Mouse (Mus musculus) neural tube, embryonic 13.5 days (tissue): Measurements from ENCODE around the gene Gm4305. TPM values are rescaled to one million over a fixed set of nuclear protein-coding genes. Genes with fewer than 3 reads are reported as not detected.
"Not testable (repeated sequence)": the region's sequence is repeated elsewhere in the genome, so short reads cannot be mapped to it uniquely, and the experiment has no call there.

ENCODE experiments used
- ATAC-seq: fragments of 200-750 bp; cut with Nextera tagmentation; 2 replicates; pipeline ENCODE4 v1.8.0; 2017; ENCODE audit warnings: low read depth, mild to moderate bottlenecking, moderate TSS enrichment, moderate library complexity
- H3K27ac ChIP-seq: fragments of 300-500 bp; sonication (generic); replicated peaks from 2 replicates; pipeline ENCODE4 v1.5.1; 2015; ENCODE audit warnings: moderate library complexity, mild to moderate bottlenecking, inconsistent platforms
- H3K27me3 ChIP-seq: fragments of 300-500 bp; sonication (generic); 2 replicates; pipeline ENCODE4 v1.6.1; 2015; ENCODE audit warnings: mild to moderate bottlenecking, inconsistent platforms
- H3K36me3 ChIP-seq: fragments of 300-500 bp; sonication (generic); 2 replicates; pipeline ENCODE4 v1.6.1; 2015; ENCODE audit warnings: mild to moderate bottlenecking, inconsistent platforms
- H3K4me1 ChIP-seq: fragments of 300-500 bp; sonication (generic); replicated peaks from 2 replicates; pipeline ENCODE4 v1.6.1; 2015; ENCODE audit warnings: inconsistent platforms
- H3K4me2 ChIP-seq: fragments of 300-500 bp; sonication (generic); 2 replicates; pipeline ENCODE4 v1.6.1; 2015; ENCODE audit warnings: inconsistent platforms, mild to moderate bottlenecking, moderate library complexity
- H3K4me3 ChIP-seq: fragments of 300-500 bp; sonication (generic); 2 replicates; pipeline ENCODE4 v1.5.1; 2015; ENCODE audit warnings: mild to moderate bottlenecking, inconsistent platforms
- H3K9ac ChIP-seq: fragments of 300-500 bp; sonication (generic); 2 replicates; pipeline ENCODE4 v1.6.1; 2015; ENCODE audit warnings: moderate library complexity, mild to moderate bottlenecking, inconsistent platforms
- H3K9me3 ChIP-seq: fragments of 300-500 bp; sonication (generic); 2 replicates; pipeline ENCODE4 v1.6.1; 2016; ENCODE audit warnings: inconsistent platforms
- WGBS: fragments of 180-500 bp; shearing (Covaris S2); methylation state at CpG from one replicate; pipeline ENCODE4 v1.1.7; 2015; 5-methylcytosine and 5-hydroxymethylcytosine counted together
- polyA plus RNA-seq: library from polyadenylated mRNA; unstranded; fragments of >200 nt; fragmentation: Nextera tagmentation; extraction: Ambion mirVana; gene quantifications from 2 replicates; pipeline ENCODE4 v1.2.1, GENCODE M21; 2015

Gm4305 gene
- not detected in 2 replicates for polyA plus RNA-seq

DNA sequence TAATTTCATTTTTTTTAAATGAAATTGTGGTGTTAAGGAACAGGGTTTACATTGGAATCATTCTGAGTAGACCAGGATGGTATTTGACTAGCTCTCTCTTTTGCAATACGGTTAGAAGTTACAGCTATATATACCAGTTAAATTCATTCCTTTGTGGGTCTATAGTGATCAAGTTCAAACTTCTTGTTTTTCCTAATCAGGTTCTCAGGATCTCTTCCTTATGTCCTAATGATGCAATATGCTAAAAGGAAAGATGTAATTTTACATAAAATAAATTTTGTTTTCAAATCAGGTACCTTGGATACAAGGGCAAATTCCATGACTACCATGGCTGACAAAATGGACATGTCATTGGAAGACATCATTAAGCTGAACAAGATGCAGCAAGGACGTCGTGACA is at the start of gene Gm4305:
Gene Gm4305 (plus strand): TSS at position 301 of the 400 bp plus-strand sequence.
- not testable (repeated sequence) for H3K4me2 ChIP-seq, ATAC-seq, H3K9me3 ChIP-seq, H3K27me3 ChIP-seq, H3K4me3 ChIP-seq, H3K9ac ChIP-seq, H3K27ac ChIP-seq, H3K36me3 ChIP-seq, H3K4me1 ChIP-seq
- WGBS: no CpG with 5 or more reads among the region's 3 CpGs

DNA sequence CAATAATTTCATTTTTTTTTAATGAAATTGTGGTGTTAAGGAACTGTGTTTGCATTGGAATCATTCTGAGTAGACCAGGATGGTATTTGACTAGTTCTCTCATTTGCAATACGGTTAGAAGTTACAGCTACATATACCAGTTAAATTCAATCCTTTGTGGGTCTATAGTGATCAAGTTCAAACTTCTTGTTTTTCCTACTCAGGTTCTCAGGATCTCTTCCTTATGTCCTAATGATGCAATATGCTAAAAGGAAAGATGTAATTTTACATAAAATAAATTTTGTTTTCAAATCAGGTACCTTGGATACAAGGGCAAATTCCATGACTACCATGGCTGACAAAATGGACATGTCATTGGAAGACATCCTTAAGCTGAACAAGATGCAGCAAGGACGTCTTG is 15.5 kb upstream of the Gm4305 start, which contains the start of gene Gm4301:
Gene Gm4301 (plus strand): TSS at position 301 of the 400 bp plus-strand sequence.
- not testable (repeated sequence) for H3K36me3 ChIP-seq, H3K27me3 ChIP-seq, H3K9me3 ChIP-seq, H3K4me1 ChIP-seq, H3K9ac ChIP-seq, ATAC-seq, H3K27ac ChIP-seq, H3K4me2 ChIP-seq, H3K4me3 ChIP-seq
- no CpG with 5 or more reads among the region's 2 CpGs for WGBS

DNA sequence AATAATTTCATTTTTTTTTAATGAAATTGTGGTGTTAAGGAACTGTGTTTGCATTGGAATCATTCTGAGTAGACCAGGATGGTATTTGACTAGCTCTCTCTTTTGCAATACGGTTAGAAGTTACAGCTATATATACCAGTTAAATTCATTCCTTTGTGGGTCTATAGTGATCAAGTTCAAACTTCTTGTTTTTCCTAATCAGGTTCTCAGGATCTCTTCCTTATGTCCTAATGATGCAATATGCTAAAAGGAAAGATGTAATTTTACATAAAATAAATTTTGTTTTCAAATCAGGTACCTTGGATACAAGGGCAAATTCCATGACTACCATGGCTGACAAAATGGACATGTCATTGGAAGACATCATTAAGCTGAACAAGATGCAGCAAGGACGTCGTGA is 10.4 kb upstream of the Gm4305 start, which contains the start of gene Gm4302:
Gene Gm4302 (plus strand): TSS at position 301 of the 400 bp plus-strand sequence.
- no CpG with 5 or more reads among the region's 3 CpGs for WGBS

DNA sequence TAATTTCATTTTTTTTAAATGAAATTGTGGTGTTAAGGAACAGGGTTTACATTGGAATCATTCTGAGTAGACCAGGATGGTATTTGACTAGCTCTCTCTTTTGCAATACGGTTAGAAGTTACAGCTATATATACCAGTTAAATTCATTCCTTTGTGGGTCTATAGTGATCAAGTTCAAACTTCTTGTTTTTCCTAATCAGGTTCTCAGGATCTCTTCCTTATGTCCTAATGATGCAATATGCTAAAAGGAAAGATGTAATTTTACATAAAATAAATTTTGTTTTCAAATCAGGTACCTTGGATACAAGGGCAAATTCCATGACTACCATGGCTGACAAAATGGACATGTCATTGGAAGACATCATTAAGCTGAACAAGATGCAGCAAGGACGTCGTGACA is 5.2 kb upstream of the Gm4305 start, which contains the start of gene Gm4303:
Gene Gm4303 (plus strand): TSS at position 301 of the 400 bp plus-strand sequence.
- no CpG with 5 or more reads among the region's 3 CpGs for WGBS
- H3K4me1 ChIP-seq, H3K4me3 ChIP-seq, H3K27me3 ChIP-seq, H3K9ac ChIP-seq, H3K27ac ChIP-seq, H3K9me3 ChIP-seq, H3K36me3 ChIP-seq, H3K4me2 ChIP-seq, ATAC-seq: not testable (repeated sequence)

More for the DNA sequence above, 10.4 kb upstream of the Gm4305 start, which contains the start of gene Gm4302:
- ATAC-seq, H3K4me2 ChIP-seq, H3K27ac ChIP-seq, H3K4me1 ChIP-seq, H3K4me3 ChIP-seq, H3K9me3 ChIP-seq, H3K9ac ChIP-seq, H3K27me3 ChIP-seq, H3K36me3 ChIP-seq: not testable (repeated sequence)

DNA sequence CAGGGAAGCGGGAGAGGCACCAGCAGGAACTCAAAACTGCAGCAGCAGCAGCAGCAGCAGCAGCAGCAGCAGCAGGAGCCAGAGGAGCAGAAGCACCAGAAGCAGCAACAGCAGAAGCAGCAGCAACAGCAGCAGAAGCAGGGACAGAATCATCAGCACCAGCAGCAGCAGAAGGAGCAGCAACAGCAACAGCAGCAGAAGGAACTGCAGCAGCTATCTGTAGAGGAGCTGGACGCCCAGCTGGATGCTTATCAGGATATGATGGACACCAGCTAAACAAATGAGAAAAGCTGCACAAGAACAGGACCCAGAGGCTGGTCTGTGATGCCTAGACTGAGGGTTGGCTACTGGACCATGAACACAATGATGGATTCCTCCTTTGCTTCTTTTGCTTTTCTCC is 5.9 kb downstream of the Gm4305 start:
- not testable (repeated sequence) for H3K4me1 ChIP-seq, ATAC-seq, H3K4me2 ChIP-seq, H3K4me3 ChIP-seq, H3K9me3 ChIP-seq, H3K9ac ChIP-seq, H3K27ac ChIP-seq, H3K27me3 ChIP-seq, H3K36me3 ChIP-seq
- WGBS: 63% methylated on average over 1 of the region's 2 CpGs

DNA sequence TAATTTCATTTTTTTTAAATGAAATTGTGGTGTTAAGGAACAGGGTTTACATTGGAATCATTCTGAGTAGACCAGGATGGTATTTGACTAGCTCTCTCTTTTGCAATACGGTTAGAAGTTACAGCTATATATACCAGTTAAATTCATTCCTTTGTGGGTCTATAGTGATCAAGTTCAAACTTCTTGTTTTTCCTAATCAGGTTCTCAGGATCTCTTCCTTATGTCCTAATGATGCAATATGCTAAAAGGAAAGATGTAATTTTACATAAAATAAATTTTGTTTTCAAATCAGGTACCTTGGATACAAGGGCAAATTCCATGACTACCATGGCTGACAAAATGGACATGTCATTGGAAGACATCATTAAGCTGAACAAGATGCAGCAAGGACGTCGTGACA is 10.1 kb downstream of the Gm4305 start, which contains the start of gene Gm4307:
Gene Gm4307 (plus strand): TSS at position 301 of the 400 bp plus-strand sequence.
- H3K4me1 ChIP-seq, H3K36me3 ChIP-seq, H3K27me3 ChIP-seq, ATAC-seq, H3K9ac ChIP-seq, H3K9me3 ChIP-seq, H3K4me3 ChIP-seq, H3K4me2 ChIP-seq, H3K27ac ChIP-seq: not testable (repeated sequence)
- whole genome bisulfite sequencing: no CpG with 5 or more reads among the region's 3 CpGs

DNA sequence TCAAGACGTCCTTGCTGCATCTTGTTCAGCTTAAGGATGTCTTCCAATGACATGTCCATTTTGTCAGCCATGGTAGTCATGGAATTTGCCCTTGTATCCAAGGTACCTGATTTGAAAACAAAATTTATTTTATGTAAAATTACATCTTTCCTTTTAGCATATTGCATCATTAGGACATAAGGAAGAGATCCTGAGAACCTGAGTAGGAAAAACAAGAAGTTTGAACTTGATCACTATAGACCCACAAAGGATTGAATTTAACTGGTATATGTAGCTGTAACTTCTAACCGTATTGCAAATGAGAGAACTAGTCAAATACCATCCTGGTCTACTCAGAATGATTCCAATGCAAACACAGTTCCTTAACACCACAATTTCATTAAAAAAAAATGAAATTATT is 31.6 kb downstream of the Gm4305 start, which contains the start of gene Gm4312:
Gene Gm4312 (minus strand): TSS at position 101 of the 400 bp plus-strand sequence.
- not testable (repeated sequence) for H3K4me2 ChIP-seq, H3K4me1 ChIP-seq, H3K9me3 ChIP-seq, H3K36me3 ChIP-seq, H3K27ac ChIP-seq, H3K27me3 ChIP-seq, H3K9ac ChIP-seq, H3K4me3 ChIP-seq, ATAC-seq
- WGBS: no CpG with 5 or more reads among the region's 2 CpGs

Other genes starting within 250 kb of the Gm4305 start
- gene Gm4301, start 15.4 kb upstream of the Gm4305 start, polyA plus RNA-seq: not detected in 2 replicates
- gene Gm4302, start 10.3 kb upstream of the Gm4305 start, polyA plus RNA-seq: not detected in 2 replicates
- gene Gm4303, start 5.1 kb upstream of the Gm4305 start, polyA plus RNA-seq: not detected in 2 replicates
- gene Gm4307, start 10.2 kb downstream of the Gm4305 start, polyA plus RNA-seq: not detected in 2 replicates
- gene Gm4312, start 31.5 kb downstream of the Gm4305 start, polyA plus RNA-seq: not detected in 2 replicates
- 12.8 and 13.0 TPM in 2 replicates for gene Tmtc3, start 136.3 kb downstream of the Gm4305 start, polyA plus RNA-seq
- 5.7 and 6.2 TPM in 2 replicates for gene Cep290, start 136.5 kb downstream of the Gm4305 start, polyA plus RNA-seq
- 12.3 and 12.8 TPM in 2 replicates for gene 4930430F08Rik, start 239.3 kb downstream of the Gm4305 start, polyA plus RNA-seq
- gene 1700017N19Rik, start 239.4 kb downstream of the Gm4305 start, polyA plus RNA-seq: 0.36 and 0.47 TPM in 2 replicates